Mouse (Mus musculus) megakaryocyte, embryonic 14.5 days (primary cell): ENCODE results near the gene Tnfsf10. TPM values are rescaled to one million over a fixed set of nuclear protein-coding genes. Genes with fewer than 3 reads are reported as not detected.

ENCODE experiments used
- H3K27me3 ChIP-seq: replicated peaks from 2 replicates; pipeline ENCODE3; 2012; ENCODE audit warnings: inconsistent platforms
- H3K36me3 ChIP-seq: replicated peaks from 2 replicates; pipeline ENCODE3; 2012; ENCODE audit warnings: low read length, inconsistent platforms, mixed read lengths
- H3K4me1 ChIP-seq: 2 replicates; pipeline ENCODE4 v1.6.1; 2012; ENCODE audit warnings: inconsistent platforms
- H3K4me3 ChIP-seq: replicated peaks from 2 replicates; pipeline ENCODE3; 2012; ENCODE audit warnings: moderate library complexity, mild to moderate bottlenecking, inconsistent platforms
- H3K9me3 ChIP-seq: 2 replicates; pipeline ENCODE4 v1.6.1; 2012; ENCODE audit warnings: inconsistent platforms
- FLI1 ChIP-seq: IDR thresholded peaks from 2 replicates; pipeline ENCODE4 v1.6.1; 2012; ENCODE audit warnings: low read length, inconsistent platforms, mixed read lengths
- GATA1 ChIP-seq: IDR thresholded peaks from 3 replicates; pipeline ENCODE4 v1.6.1; 2012; ENCODE audit warnings: mixed read lengths, low read length, inconsistent platforms, borderline replicate concordance
- polyA plus RNA-seq: library from polyadenylated mRNA; stranded (reverse); fragments of >175 nt; gene quantifications from 2 replicates; pipeline ENCODE4 v1.2.3, GENCODE M21; 2012; ENCODE audit warnings: low replicate concordance; ENCODE audit not compliant: insufficient read depth

The Tnfsf10 gene
- polyA plus RNA-seq, 1 experiment, result 0.06 TPM

DNA sequence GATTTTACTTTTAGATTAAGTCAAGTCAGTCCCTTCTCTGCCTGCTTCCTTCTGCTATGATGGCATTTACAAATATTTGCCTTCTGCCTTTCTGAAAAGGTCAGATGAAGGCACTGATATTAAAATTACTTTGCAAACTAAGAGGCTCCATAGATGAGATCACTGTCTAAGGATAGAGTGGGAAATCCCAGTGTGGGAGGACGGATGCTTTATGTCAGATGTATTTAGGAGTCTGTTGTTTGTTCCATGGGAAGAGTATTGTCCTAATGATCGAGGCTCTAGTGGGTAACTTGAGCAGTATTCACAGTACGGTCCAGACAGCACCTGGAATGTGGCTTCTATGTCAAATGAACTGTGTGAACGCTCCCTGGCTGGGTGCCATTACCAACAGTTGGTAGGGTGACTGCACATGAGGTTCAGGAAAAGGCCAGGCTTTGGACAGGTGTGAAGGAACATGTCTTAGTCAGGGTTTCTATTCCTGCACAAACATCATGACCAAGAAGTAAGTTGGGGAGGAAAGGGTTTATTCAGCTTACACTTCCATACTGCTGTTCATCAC, 9.9 kb downstream of the Tnfsf10 start:
- Histone ChIP-seq H3K4me3 (no peak overlapping the region), H3K27me3 (no peaks in the 10 kb centered on the region), H3K36me3 (no peaks in the 10 kb centered on the region), H3K4me1 (peaks cover 3% of the 10 kb centered on the region; the same call in 1 of the 2 replicates), H3K9me3 (no peaks in the 10 kb centered on the region; the same call in 1 of the 2 replicates)
- no peak for TF ChIP-seq FLI1
- no peak for TF ChIP-seq GATA1

DNA sequence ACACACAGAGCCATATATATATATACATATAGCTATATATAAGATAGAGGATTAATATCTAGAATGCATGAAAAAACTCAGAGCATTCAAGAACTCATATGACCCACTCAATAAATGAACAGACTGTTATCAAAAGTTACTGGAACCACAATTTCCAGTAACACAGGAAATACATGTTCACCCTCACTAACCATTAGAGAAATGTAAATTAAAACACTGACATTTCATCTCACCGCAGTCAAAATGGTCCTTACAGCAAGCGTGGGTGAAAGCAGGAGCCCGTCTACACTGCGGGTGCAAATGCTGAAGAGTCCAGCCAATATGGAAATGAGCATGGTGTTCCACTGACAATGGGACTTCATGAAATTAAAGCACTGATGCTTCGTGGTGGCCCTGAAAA, 13.9 kb downstream of the Tnfsf10 start:
- Histone ChIP-seq H3K4me1 (peaks cover 3% of the 10 kb centered on the region; the same call in 1 of the 2 replicates), H3K27me3 (no peaks in the 10 kb centered on the region), H3K36me3 (no peaks in the 10 kb centered on the region), H3K9me3 (no peaks in the 10 kb centered on the region; the same call in 1 of the 2 replicates), H3K4me3 (no peak overlapping the region)
- TF ChIP-seq GATA1 (no peak), FLI1 (no peak)

DNA sequence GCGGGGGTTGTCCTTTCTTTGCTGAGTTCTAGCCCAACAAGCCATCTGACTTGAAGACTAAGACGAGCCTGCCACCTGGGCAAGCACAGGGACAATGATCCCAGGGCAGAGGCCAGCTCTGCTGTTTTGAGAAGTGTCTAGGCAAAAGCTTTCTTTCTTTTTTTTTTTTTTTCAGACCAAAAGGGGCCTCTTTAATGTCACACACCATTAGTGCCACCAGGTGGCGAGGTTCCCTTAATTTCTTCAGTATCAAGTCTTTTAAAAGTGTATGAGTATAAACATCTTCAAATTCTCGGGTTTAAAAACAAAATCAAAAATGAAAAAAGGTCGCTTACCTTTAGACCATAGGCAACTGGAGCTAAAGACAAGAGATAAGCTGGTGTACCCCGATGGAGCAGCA, 21.6 kb downstream of the Tnfsf10 start:
- TF ChIP-seq FLI1, result no peak
- no peak for TF ChIP-seq GATA1
- Histone ChIP-seq H3K27me3 (no peaks in the 10 kb centered on the region), H3K4me3 (no peak overlapping the region), H3K9me3 (no peaks in the 10 kb centered on the region), H3K4me1 (no peaks in the 10 kb centered on the region), H3K36me3 (no peaks in the 10 kb centered on the region)

DNA sequence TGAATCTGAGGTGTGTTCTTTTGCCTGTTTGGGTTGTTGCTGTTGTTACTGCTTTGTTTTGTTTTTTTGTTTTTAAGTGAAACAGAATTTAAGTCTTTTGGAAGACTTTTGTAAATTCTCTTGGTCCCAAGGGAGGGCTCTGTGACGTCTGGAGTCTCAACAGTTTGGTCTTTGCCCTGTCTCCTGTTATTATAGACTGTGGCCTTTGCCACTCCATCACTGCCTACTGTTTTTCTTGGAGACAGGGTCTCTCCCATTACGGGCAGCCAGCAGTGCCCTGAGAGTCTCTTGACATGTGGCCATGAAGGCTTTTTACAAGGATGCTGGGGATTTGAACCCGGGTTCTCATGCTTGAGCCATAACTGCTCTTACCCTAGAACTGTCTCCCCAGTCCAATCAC, 22.1 kb downstream of the Tnfsf10 start:
- no peaks in the 10 kb centered on the region for H3K27me3 ChIP-seq
- no peak for TF ChIP-seq FLI1
- TF ChIP-seq GATA1, result no peak
- no peak overlapping the region for H3K4me3 ChIP-seq
- H3K9me3 ChIP-seq, result no peaks in the 10 kb centered on the region
- H3K36me3 ChIP-seq, result no peaks in the 10 kb centered on the region
- no peaks in the 10 kb centered on the region for H3K4me1 ChIP-seq

DNA sequence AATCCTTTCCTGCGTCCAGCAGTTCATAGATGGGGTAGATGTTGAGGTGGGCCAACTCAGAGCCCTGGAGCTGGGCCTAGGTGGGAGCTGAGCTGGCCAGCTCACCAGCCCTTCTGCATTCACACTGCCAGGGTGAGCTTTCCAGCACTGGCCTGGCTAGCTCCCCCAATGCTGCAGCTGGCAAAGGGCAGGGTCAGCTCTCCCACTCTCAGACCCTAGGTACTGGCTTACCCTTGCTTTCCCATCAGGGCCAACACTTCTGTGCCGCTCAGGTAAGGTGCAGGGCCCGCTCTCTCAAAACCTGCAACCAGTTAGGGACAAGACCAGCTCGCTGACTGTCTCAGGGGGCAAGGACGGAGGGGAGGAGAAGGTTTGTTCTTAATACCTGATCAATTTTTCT, 23.9 kb downstream of the Tnfsf10 start:
- no peaks in the 10 kb centered on the region for H3K9me3 ChIP-seq
- H3K4me3 ChIP-seq, result no peak overlapping the region
- H3K4me1 ChIP-seq, result no peaks in the 10 kb centered on the region
- TF ChIP-seq GATA1 (no peak), FLI1 (no peak)
- peaks cover 2% of the 10 kb centered on the region for H3K27me3 ChIP-seq
- H3K36me3 ChIP-seq, result no peaks in the 10 kb centered on the region

DNA sequence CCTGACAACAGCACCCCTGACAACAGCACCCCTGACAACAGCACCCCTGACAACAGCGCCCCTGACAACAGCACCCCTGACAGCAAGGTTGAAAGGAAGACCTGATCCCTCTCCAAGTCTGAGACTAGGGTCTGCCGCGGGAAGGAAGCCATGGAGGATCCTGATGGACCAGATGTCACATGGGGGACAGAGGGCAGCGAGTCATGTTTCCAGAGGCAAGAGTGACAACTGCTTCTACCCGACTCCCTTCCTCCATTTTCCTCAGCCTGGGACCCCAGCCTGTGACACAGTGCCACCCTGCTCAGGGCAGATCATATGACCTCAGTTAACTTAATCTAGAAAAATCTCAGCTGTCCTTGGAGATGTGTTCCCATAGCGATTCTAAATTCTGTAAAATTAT, 25.6 kb downstream of the Tnfsf10 start:
- H3K4me3 ChIP-seq, result no peak overlapping the region
- H3K4me1 ChIP-seq, result no peaks in the 10 kb centered on the region
- H3K27me3 ChIP-seq, result peaks cover 2% of the 10 kb centered on the region
- no peaks in the 10 kb centered on the region for H3K9me3 ChIP-seq
- H3K36me3 ChIP-seq, result no peaks in the 10 kb centered on the region
- TF ChIP-seq FLI1 (no peak), GATA1 (no peak)

DNA sequence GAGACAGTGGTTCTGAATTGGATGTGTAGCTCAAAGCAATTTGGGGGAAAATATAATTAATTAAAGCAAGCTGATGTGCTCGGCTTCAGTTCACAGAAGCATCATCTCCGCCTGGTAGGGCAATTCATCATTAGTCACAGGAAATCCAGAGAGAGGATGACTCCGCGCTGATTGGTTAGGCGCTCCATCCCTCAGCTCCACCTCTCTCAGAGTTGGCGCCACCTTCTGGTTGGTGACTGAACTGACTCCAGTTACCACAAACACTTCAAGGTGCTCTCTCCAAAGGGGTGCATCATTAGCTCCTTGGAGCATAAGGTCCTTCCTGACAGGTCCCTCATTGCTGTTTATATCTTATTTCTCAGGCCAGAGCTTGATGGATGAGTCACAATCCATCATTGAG, 28.7 kb downstream of the Tnfsf10 start:
- no peaks in the 10 kb centered on the region for H3K9me3 ChIP-seq
- peaks cover 3% of the 10 kb centered on the region for H3K27me3 ChIP-seq
- no peaks in the 10 kb centered on the region for H3K36me3 ChIP-seq
- no peak overlapping the region for H3K4me3 ChIP-seq
- TF ChIP-seq GATA1 (no peak), FLI1 (no peak)
- H3K4me1 ChIP-seq, result no peaks in the 10 kb centered on the region

DNA sequence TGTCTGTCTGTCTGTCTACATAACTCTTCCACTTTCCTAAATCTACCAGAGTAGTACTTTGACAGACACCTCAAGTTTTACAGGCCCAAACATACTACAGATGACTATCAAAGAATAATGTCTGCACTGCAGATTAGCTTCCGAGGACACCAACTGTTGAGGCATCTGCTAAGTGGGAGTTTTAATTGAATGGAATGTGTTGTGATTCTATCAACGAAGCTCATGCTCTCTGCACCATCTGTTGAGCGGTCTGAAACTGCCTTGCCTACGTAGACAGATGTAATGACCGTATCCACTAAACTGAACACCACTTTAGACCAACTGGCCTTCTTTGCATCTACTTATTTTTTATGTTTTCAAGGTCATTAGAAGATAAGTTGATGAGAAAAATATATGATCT, 31.6 kb downstream of the Tnfsf10 start:
- Histone ChIP-seq H3K36me3 (no peaks in the 10 kb centered on the region), H3K4me1 (no peaks in the 10 kb centered on the region), H3K27me3 (peaks cover 3% of the 10 kb centered on the region), H3K9me3 (no peaks in the 10 kb centered on the region), H3K4me3 (no peak overlapping the region)
- TF ChIP-seq FLI1 (no peak), GATA1 (no peak)

DNA sequence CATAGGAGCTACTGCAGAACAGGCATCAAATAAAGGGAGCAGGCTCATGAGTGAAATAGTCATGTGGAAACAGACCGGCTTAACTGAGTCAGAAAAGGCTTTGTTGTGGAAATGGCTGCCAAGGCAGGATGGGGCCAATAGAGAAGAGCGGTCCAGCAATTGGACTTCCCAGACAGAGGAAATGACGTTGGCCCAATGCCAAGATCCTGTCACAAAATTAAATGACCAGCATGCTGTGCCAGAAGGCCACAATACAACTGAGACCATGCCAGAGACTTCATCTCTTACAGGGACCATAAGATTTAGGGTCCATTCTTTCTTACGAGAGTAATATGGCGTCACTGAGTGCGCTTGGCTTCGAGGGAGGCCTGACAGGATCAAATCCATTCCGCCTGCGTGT, 34.3 kb downstream of the Tnfsf10 start:
- Histone ChIP-seq H3K9me3 (no peaks in the 10 kb centered on the region), H3K4me3 (no peak overlapping the region), H3K27me3 (peaks cover 2% of the 10 kb centered on the region), H3K36me3 (no peaks in the 10 kb centered on the region), H3K4me1 (no peaks in the 10 kb centered on the region)
- no peak for TF ChIP-seq FLI1
- no peak for TF ChIP-seq GATA1

DNA sequence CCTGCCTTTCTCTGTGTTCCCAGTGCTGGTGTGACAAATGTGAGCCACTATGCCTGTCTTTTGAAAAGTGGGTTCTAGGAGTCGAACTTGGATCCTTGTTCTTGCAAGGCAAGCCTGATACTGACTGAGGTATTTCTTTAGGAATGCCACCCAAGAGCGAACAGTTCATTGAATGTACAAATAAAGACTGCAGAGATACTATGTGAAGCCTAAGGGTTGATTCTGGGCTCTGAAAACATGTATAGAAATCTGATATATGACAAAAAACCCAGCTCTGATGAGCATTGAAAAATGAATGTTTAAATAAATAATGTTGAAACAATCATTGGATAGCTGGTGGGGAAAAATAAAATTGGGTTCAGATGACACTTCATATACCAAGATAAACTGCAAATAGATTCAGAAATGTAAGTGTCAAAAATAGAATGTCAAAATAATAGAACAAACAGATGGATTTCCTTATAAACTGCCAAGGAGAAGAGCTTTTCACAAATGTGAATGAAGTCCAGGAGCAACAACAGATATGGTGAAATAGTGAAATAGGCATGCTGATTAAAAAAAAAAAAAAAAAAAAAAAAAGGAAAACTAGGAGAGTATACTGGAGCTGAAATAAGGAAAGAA, 42.4 kb downstream of the Tnfsf10 start:
- Histone ChIP-seq H3K4me3 (no peak overlapping the region), H3K9me3 (no peaks in the 10 kb centered on the region), H3K27me3 (no peaks in the 10 kb centered on the region), H3K36me3 (no peaks in the 10 kb centered on the region), H3K4me1 (no peaks in the 10 kb centered on the region)
- TF ChIP-seq FLI1, result no peak
- no peak for TF ChIP-seq GATA1

DNA sequence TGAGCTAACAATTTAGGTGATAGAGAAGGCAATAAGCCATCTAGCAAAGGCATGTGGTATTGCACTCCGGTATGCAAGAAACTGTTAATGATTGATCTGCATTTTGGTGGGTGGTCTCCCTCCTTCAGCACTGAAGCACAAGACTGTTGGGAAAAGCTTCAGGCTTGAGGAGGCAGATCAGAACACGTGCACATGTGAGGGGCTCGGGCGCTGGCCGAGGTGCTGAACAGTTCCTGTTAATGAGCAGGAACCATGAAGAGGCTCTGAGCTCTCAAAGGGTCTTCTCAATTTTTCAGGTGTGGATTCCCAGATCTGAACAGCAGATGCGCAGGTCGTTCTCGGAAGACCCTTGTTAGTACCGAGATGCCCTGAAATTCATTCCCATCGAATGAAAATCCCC, 53.3 kb downstream of the Tnfsf10 start:
- no peak overlapping the region for H3K4me3 ChIP-seq
- no peaks in the 10 kb centered on the region for H3K36me3 ChIP-seq
- peaks cover 33% of the 10 kb centered on the region for H3K27me3 ChIP-seq
- TF ChIP-seq GATA1 (no peak), FLI1 (no peak)
- H3K4me1 ChIP-seq, result peaks cover 13% of the 10 kb centered on the region; the same call in 1 of the 2 replicates
- H3K9me3 ChIP-seq, result peaks cover 7% of the 10 kb centered on the region; the same call in 1 of the 2 replicates
